Mouse (Mus musculus) lung, adult 2 months (tissue): ENCODE measurements around the gene Mt1.

Source experiments
- CTCF ChIP-seq: fragments of 200-500 bp; IDR thresholded peaks from 2 replicates; pipeline ENCODE4 v1.5.1; 2011; ENCODE audit warnings: mild to moderate bottlenecking, low read length, control low read depth; ENCODE audit not compliant: insufficient read depth
- POLR2A ChIP-seq: fragments of 200-500 bp; IDR thresholded peaks from 2 replicates; pipeline ENCODE4 v1.6.1; 2011; ENCODE audit warnings: low read depth, mild to moderate bottlenecking, control low read depth, low read length, borderline replicate concordance; ENCODE audit errors: extremely low read depth

DNA sequence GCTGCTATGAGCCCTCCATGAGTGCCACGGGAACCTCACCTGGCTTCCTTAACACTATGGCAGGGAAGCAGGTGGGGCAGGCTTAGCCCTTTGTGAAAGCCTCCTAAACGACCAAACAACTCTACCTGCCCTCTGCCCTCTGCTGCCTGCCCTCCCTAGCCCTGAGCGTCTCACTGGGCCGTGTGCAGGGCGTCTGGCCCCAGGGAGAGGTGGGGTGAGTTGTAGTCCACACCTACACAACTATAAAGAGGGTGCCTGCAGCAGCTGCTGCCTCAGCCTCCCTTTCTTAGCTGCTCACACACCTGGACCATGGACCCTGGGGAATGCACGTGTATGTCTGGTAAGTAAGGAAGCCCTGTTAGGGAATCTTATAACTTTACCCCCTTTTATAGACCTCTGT is 41.9 kb upstream of the Mt1 start, which contains the start of gene Mt4:
- TF ChIP-seq CTCF: no peak
- no peak for TF ChIP-seq POLR2A
